Mouse (Mus musculus): ENCODE results near the gene Gm49333.

Gm49333 gene

GRCm38 (mm10) chr16:20676702-20677101 lies 65.3 kb downstream of the Gm49333 start:
- in situ Hi-C loops (cut with MboI; ENCODE audit: unreplicated experiment in 2 of 2): no loop called here

- in situ Hi-C loops (cut with MboI; ENCODE audit: unreplicated experiment in 2 of 2): no loop called here
These were observed 66.0 kb downstream of the Gm49333 start for GRCm38 (mm10) chr16:20677380-20677779.

GRCm38 (mm10) chr16:20677974-20678675 lies 66.7 kb downstream of the Gm49333 start:
- in situ Hi-C loops (cut with MboI; ENCODE audit: unreplicated experiment in 2 of 2): no loop called here

- in situ Hi-C loops (cut with MboI; ENCODE audit: unreplicated experiment in 2 of 2): no loop called here
These were observed 79.4 kb downstream of the Gm49333 start for GRCm38 (mm10) chr16:20690774-20691173.

- in situ Hi-C loops (cut with MboI; ENCODE audit: unreplicated experiment in 2 of 2): no loop called here
These were observed 80.2 kb downstream of the Gm49333 start for GRCm38 (mm10) chr16:20691617-20692016.

GRCm38 (mm10) chr16:20692241-20692965 lies 81.0 kb downstream of the Gm49333 start:
- in situ Hi-C loops (cut with MboI; ENCODE audit: unreplicated experiment in 2 of 2): no loop called here

- in situ Hi-C loops (cut with MboI; ENCODE audit: unreplicated experiment in 2 of 2): no loop called here
These were observed 81.8 kb downstream of the Gm49333 start, which contains the start of gene Fam131a for GRCm38 (mm10) chr16:20693111-20693701. Gene Fam131a (plus strand): TSS chr16:20693241.

GRCm38 (mm10) chr16:20694781-20695180 lies 83.4 kb downstream of the Gm49333 start:
- in situ Hi-C loops (cut with MboI; ENCODE audit: unreplicated experiment in 2 of 2): no loop called here

Measured in v-Abl transformed pro-B cells (cell line).